Mouse (Mus musculus) left cerebral cortex, adult 18-20 months (tissue): ENCODE measurements around the gene Rsu1. TPM values are rescaled to one million over a fixed set of nuclear protein-coding genes. Genes with fewer than 3 reads are reported as not detected.

Experiments used
- DNase-seq, 2 experiments: peaks; one replicate each; pipeline ENCODE4 v3.0.0; 2021 to 2022; ENCODE audit warnings: low spot score in 2 of 2, mixed read lengths in 1 of 2
- total RNA-seq, 2 experiments: library from RNA; stranded (reverse); gene quantifications; 2 replicates each; pipeline ENCODE4 v1.2.3; 2021

Gene Rsu1
- total RNA-seq, 2 experiments from 2014 or later: 24.5 to 31.1 TPM

DNA sequence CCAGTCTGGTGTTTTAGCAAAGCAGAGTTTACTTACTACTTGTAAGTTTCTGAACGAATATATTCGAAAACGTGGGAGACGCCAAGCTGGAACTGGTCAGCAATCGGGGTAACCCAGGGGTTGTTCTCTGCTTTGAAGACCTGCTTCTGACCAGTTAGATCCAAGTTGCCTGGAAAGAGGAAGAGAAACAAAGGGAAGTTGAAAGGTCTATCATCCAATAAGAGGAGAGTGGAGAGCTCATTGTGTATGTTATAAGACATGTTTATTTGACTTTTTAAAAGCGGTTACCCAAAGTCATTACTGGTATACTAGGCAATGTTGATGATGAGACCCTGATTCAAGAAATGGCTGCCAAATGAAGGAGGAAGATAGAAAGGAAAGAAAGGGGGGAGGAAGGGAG lies 101.3 kb downstream of the Rsu1 start:
- DNase-seq: no peak

DNA sequence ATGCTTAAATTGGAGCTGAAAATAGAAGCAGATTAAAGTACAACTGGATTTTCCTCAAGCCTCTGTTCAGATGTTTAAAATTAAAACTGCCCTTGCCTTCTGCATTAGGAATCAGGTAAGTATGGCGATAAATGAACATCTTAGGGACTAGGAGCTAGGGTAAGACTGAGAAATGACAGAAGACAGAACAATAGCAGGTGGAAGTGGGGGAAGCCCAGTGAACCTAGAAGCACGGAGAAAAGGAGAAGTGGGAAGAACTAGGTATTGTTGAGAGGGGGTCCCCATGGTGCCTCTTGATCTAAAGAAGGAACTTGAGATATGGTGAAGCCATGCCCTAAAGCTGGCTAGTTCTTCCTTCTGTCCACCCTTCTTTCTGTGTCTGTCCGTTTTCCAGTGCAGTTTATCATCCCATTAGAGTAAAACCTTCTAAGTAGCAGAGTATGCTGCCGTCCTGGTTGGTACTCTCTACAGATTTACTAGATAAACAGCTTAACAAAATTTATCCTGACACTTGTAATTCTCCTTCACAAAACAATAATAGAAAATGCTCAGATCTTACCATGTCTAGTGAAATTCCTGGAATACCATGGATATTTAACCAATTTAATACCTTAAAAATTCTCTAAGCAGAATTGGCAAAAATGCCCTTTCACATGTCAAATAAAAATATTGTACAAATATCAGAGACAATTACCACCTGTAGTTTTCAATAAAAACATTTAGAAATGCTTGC lies 101.9 kb downstream of the Rsu1 start:
- no peak for DNase-seq

DNA sequence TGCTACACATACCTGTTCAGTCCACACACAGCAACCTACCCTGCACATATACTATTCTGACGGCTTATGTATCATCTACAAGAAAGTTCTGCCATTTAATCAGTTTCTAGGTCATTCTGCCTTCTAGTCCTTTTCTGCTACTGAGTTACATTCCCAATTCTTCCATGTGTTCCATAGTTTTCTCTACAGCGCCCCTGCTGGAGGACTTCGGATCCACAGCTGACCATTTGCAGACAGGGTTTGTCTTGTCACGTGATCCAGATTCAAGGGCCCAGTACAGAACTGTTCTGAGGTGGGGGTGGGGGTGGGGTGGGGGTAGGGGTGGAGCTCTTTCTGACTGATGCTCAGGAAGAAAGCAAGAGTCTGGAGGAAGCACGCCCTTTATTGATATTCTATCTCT lies 102.5 kb downstream of the Rsu1 start:
- peak in 1 of 2 experiments; percentile 13 for DNase-seq

DNA sequence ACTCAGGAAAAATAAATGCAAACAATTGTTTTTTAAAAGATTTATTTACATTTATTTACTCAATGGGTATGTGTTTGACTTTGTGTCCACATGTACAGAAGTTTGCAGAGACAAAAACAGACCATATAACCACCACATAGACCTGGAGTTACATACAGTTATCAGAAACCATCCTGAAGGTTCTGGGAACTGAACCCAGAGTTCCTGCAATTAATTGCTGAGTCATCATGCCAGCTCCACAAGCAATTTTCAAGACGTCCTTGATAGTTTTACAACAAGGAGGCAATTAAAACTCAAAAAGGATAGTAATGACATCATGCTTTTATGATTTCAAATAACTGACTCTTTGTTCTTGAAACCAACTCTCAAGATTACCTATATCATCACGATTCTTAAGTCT lies 109.5 kb downstream of the Rsu1 start:
- no peak for DNase-seq

DNA sequence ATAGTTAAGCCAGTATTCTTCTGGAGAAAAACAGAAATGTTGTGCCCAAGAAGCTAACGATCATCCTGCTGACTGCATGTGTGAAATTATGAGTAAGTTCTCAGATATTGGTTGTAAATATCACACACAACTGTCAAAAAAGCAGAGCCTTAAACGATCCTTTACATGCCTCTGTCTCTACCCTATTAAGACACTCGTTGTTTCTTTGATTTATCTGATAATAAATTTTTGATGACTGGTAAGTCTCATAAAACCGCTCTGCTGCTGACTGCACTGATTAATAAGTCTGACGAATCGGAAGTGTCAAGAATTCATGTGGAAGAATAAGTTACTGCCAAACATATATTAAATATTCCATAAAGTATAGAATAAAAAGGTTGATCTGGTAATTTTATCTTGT lies 126.0 kb downstream of the Rsu1 start:
- no peak for DNase-seq

DNA sequence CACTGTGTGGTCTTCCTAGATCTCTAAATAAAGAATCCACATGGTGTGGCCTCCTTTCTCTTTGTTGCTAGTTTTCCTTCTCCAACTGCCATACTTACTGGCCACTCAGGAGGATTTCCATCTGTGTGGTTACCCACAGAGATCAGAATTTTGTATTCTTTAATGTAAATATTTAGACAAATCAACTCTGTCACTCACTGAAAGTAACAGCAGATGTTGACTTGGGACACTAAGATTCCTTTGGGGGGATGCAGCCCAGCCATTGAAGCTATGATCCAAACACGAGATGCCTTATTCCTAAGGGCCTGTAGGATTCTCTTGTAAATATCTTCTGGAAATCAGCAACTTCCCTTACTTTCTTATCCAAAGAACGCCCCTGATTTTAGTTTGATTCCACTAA lies 136.3 kb downstream of the Rsu1 start:
- no peak for DNase-seq

DNA sequence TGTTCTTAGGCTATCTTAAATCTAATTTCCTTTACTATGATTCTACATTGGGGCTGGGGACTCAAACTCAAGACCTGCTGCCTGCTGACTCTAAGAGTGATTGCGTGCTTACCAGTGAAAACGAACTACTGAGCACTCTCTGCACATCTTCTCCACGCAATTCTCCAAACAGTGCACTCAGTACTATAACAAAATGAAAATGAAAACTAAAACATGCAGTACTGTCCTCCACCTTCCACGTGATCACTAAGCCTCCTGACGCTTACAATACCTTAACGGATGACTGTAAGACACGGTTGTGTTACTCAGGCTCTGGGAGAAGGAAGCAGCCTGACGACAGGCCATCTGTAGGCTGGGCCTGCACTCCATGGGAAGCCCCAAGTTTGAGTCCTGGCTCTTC lies 138.4 kb downstream of the Rsu1 start:
- DNase-seq: no peak

DNA sequence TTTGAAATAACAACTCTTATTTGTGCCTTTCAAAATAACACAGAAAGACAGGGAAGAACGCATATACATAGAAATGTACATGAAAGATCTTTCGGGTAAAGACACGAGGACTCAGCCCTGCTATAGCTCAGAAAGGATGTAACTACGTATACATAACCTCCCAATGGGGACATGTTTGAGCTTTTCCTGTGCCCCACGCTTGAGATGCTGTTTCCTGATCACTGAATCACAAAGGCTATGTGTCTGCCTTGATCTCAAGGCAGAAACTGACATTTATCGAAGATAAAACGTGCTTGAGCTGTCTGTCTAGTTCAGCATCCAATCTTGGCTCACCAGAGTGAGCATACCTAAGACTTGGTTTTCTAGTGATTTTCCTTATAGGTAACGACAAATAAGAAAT lies 138.8 kb downstream of the Rsu1 start:
- no peak for DNase-seq

DNA sequence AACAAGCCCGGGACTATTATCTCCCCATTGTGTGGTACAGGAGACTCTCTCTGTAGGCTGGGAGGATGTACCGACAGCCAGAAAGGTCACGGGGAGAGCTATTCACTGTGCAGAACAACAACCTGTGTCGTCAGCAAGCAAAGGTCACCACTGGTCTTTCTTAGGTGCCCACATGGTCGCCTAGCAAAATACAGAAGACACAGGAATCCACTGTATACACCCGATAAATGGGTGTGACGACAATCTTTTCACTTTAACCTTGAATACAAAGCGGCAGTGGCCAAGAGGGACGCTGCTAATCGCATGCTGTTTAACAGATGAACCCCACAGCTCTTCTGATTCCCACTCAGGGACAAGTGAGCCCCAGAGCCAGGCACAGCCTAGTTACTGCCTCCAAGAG lies 141.4 kb downstream of the Rsu1 start:
- no peak for DNase-seq

DNA sequence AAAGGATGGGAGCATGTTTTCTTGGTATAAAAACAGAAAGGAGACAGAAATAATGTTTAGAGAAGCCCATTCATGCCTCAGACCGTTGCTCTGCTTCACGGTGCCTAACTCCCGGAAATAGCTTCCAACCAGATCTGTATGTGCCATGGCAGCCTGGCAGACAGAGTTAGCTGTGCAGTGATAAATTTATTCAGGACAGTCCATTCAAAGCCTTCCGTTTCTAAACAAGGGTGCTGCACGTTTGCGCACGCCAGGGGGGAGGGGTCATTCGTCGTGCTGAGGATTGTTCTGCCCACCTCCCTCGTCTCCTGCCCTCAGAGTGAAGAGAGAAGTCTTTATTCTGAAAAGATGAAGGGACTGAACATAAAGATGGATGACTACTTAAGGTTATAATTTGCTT lies 141.9 kb downstream of the Rsu1 start:
- peak; percentile 17 to 21 for DNase-seq

DNA sequence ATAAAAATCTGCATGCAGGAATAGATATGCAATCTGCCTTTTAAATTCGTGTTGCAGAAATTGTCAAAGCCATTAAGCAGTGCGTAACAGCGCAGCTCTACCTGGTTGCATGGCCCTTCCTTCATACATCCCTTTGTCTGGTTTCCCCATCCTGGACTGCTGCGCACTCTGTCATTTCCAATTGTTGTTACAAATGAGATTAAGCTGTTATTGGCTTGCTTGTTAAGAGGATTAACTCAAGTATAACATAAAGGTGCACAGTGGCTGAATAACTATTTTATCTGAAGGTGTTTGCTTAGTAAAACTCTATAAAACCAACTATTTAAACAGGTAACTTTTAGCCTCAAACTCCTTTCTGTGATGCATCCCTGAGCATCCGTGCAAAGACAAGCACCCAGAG lies 150.8 kb downstream of the Rsu1 start:
- no peak for DNase-seq

DNA sequence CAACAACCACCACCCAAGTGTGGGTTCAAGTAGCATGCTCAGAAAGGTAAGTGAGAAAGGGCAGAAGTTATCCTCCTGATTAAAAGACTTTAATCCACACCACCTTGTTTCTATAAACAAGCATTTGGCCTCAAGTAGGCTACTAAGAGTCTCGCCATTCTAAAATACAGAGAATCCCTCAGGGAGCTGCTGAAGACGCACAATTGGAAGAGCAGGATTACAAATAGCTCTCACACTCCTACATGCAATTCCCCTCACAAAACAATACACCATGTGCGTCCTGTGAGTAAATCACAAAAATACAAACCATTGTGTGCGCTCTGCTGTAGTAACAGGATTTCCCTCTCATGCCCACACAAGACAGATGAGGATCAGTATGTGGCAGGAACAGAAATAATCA lies 153.3 kb downstream of the Rsu1 start:
- no peak for DNase-seq

DNA sequence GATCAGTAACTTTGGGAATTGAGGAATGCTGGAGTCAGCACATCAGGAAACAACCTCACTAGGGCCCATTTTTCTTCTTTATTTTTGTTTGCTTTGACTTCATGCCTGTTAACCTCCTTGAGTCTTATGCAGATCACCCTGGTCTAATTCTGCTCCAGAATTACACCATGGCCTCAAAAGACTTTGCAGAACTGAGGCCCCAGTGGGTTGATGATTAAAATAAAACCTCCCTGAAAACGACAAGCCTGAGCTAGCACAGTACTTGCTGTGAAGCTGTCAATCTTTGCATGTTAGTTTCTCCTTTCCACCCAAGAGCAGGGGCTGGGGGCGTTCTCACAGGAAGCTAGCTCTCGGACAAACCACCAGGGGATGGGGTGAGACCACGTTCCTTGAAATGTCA lies 164.7 kb downstream of the Rsu1 start:
- DNase-seq: no peak

DNA sequence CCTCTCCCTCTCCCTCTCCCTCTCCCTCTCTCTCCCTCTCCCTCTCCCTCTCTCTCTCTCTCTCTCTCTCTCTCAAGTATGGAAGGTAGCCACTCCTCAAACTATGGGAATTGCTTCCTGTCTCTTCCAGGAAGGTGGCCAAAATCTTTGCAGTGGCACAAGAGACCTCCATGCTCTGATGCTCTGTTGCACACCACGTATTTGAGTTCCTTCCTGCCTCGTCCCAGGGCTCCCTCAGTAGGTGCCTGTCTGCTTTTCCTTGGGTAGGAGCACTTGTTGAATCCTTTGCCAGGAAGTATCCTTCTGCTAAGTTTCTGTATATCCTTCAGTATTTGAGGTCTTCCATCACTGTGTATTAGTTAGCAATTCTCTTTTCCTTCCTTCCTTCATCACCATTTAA lies 166.8 kb downstream of the Rsu1 start:
- no peak for DNase-seq

DNA sequence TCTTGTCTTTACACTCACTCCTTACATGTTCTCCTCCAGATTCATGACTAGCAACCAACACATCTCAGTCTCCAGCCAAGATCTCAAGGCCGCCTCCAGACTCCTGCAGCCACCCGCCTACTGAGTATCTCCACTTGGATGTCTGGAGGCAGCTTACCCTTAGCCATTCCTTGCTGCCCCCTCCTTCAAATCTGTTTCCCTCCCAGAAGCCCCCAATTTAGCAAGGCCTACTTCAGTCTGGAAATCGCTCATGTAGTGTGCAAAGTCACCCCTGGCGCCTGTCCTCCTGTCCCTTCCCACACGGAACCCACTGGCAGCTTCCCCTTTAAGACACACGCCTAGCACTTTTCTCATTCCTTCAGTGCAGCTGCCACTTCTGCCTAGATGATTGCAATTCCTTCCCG lies 167.4 kb downstream of the Rsu1 start:
- DNase-seq: peak; percentile 58 to 71

DNA sequence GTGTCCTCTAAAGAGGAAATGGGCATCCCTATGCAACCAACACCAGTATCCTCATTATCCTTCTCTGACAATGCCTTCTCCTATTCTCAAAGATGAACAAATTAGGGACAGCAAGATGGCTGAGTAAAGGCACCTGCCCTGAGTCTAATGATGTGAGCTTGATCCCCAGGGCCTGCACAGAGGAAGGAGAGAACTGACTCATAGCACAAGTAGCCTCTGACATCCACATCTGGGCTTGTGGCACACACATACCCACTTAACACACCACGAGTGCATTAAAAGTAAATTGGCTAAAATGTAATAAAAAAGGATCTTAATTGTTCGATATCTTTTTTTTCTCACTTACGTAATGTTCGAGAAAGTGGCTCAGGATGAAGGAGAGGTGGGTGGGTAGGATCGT lies 177.2 kb downstream of the Rsu1 start:
- DNase-seq: no peak

DNA sequence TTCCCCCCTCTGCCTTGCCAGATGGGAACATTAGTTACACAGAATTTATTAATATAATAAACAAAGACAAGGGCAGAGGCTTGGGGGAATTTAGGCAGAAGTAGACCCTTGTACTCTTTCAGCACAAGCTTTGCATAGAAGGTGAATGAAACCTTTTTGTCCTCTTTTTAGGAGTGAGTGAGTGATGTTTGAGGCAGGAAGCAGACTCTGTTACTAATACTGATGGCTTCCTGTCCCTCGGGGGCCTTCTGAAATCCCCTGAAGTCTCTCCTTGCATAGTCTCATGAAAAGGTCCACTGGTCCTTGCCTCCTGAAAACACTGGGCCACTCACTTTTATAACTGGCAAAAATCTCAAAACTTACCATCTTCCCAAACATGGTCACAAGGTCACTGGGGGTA lies 177.6 kb downstream of the Rsu1 start:
- DNase-seq: no peak

DNA sequence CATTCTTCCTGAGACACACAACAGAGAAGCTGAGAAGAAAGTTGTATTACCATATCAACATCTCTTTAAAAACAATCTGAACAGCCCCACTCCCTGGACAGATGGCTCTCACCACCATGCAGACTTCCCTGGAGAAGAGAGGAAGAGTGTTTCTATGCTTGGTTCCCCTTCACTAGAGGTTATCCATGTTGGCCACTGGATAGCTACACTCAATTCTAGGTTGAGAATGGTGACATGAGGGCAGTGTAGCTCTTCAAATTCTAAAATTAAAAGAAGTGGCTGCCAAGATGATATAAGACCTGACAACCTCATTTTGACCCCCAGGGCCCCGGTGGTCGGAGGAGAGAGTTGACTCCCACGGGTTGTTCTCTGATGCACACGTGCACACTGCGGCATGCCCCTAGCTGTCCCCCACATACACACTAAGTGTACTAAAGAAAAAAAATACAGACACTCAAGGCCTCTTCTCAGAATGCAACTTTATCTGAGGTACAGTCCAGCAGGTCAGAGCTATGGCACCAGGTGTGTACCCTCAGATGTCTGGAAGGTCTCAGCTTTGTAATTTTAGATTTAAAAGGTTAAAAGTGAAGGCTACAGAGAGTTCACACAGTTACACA lies 179.7 kb downstream of the Rsu1 start:
- no peak for DNase-seq

DNA sequence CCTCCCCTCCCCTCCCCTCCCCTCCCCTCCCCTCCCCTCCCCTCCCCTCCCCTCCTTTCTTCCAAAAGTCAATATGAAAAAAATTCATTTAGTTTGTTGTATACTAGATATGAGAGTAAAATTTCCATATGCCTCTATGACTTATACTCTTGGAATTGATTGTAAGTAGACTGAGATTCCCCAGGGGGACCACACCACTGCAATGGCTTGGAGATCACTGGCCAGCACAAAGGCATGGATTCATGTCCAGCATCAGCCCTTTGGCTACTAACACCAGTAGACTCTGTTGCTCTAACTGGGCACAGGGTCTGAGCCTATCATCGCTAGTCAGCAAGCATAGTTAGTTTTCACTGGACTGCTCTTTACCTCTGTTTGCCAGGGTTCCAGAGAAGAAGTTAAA lies 180.4 kb downstream of the Rsu1 start:
- no peak for DNase-seq

DNA sequence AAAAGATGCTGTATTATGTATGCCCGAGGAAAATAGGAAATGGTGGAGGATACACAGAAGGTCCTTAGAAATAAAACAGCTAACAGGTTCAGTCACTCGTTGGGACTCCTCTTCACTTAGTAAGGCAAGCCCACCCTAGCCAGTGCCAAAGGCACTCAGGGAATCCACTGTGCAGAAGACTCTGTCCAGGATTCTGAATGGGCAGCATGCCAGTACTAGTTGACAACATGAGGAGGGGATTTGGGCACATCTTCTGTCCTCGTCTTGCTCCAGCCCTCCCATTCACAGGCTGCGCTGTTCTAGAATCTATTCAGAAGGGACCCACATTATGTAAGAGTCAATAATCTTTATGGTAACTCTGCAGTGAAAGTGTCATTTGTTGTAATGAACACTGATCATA lies 181.4 kb downstream of the Rsu1 start:
- no peak for DNase-seq

DNA sequence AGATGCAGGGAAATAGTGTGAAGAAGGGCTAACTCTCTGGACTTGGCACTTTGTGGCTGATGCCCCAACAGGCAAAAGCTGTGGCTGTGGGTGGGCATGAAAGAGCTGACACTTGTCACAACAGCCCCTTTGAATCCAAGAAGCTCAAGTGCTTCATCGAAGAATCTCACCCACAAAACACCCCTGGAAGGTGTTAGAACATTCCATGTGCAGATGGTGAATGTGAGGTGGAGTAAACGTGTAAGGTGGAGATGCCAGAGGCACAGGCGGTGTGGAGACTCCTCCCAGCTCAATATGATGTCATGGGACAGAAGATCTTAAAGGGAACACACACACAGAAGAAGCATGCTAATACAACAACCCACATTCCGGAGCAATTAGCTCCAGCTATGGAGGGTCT lies 182.9 kb downstream of the Rsu1 start:
- peak; percentile 26 to 27 for DNase-seq

DNA sequence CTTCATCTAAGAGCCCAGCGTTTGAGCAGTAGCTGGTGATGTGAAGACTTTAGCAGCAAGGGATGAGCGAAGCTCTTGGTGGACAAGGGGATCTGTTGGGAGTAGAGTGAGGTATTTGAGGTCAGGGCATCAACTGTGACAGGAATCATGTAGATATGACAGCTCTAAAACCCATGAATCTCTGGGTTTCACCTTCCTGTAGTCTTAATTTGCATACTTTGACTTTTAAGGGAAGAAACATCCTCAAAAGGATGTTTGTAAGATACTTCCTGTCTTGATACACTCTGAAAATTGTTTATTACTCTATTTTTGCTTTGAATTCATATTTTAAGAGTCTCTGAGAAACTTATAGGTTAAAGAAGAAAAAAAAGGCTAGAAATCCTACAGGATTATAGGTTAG lies 183.4 kb downstream of the Rsu1 start:
- no peak for DNase-seq

DNA sequence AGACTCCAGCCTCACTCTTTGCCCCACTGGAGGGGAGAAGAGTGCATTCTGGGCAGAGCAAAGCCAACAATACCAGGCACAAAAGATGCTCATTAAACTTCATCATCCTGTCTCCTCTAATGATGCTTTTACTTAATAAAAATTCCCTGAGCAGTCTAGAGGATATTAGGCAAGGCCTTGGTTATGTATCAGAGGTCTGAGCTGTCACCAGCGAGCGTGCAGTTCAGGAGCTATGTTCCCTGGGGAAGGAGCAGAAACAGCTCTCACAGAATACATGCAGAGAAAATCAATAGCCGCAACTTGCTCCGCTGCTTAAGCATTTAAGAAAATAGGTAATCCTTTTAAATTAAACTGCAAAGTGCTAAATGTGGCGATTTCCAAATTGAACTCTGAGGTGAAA lies 187.0 kb downstream of the Rsu1 start:
- no peak for DNase-seq
